In genomic region chr6:22026358-22026673, GRCm38 (mm10) we compare ENCODE assay signal across 8 mouse cellular contexts. TPM values are rescaled to one million over a fixed set of nuclear protein-coding genes. Genes with fewer than 3 reads are reported as not detected.
A peak's percentile ranks its signal among the peaks of the same experiment; 100 is the strongest.
DNase-seq lines count a peak whose midpoint lies in the region; ATAC-seq lines count a peak whose summit lies in the region.

No protein-coding gene starts in this region.

- H3K36me3 ChIP-seq in heart, embryonic 12.5 days = no peaks in the 10 kb centered on the region
- no peaks in the 10 kb centered on the region for H3K36me3 ChIP-seq in hindbrain, embryonic 14.5 days (replicated peaks; ENCODE audit: control insufficient read depth, insufficient read depth)
- no peaks in the 10 kb centered on the region for H3K36me3 ChIP-seq in midbrain, embryonic 10.5 days

- no peak for DNase-seq in heart, postnatal 25 days (ENCODE audit: low spot score)
- peak; percentile 59 for DNase-seq in embryo, embryonic 9.5 days (ENCODE audit: extremely low spot score)
- no peak for DNase-seq in hindbrain, embryonic 14.5 days (ENCODE audit: low spot score)
- no peak for DNase-seq in midbrain, embryonic 10.5 days (ENCODE audit: low spot score)
- no peak for DNase-seq in c-Kit-positive CD71-positive TER-119-positive erythroid progenitor cells, embryonic 14.5 days (ENCODE audit: low spot score)
- no peak for DNase-seq in layer of hippocampus, adult 9-10 months (ENCODE audit: low spot score)
- DNase-seq in adrenal gland, postnatal 14 days = no peak

- no peak overlapping the region for H3K9ac ChIP-seq in heart, embryonic 12.5 days
- H3K9ac ChIP-seq in hindbrain, embryonic 14.5 days = no peak overlapping the region

- peak overlapping the region; percentile 28; the same call in 1 of the 2 replicates for H3K4me2 ChIP-seq in heart, embryonic 12.5 days
- H3K4me2 ChIP-seq in hindbrain, embryonic 14.5 days (replicated peaks) = peak overlapping the region; percentile 49

- WGBS in heart, embryonic 12.5 days = 47% methylated on average over 4 of the region's 4 CpGs
- WGBS in hindbrain, embryonic 14.5 days = 18% methylated on average over 4 of the region's 4 CpGs
- 33% methylated on average over 4 of the region's 4 CpGs for WGBS in midbrain, embryonic 10.5 days

- ATAC-seq in heart, embryonic 12.5 days (ENCODE audit: insufficient number of reproducible peaks, low FRiP score) = no peak
- no peak for ATAC-seq in hindbrain, embryonic 14.5 days (ENCODE audit: low FRiP score)

- intact Hi-C loops in heart, postnatal 25 days (cut with DNase I) = no loop called here

- peaks cover 5% of the 10 kb centered on the region for H3K4me1 ChIP-seq in heart, embryonic 12.5 days (replicated peaks)
- peaks cover 5% of the 10 kb centered on the region for H3K4me1 ChIP-seq in hindbrain, embryonic 14.5 days (replicated peaks; ENCODE audit: control insufficient read depth, insufficient read depth, low read length)
- peaks cover 13% of the 10 kb centered on the region for H3K4me1 ChIP-seq in midbrain, embryonic 10.5 days

- H3K27me3 ChIP-seq in heart, embryonic 12.5 days (replicated peaks) = no peaks in the 10 kb centered on the region
- no peaks in the 10 kb centered on the region for H3K27me3 ChIP-seq in hindbrain, embryonic 14.5 days (ENCODE audit: control insufficient read depth, insufficient read depth, low read length)
- no peaks in the 10 kb centered on the region for H3K27me3 ChIP-seq in midbrain, embryonic 10.5 days (ENCODE audit: low read depth, poor library complexity, severe bottlenecking)

- no peak overlapping the region for H3K4me3 ChIP-seq in heart, embryonic 12.5 days
- peak overlapping the region; percentile 18 for H3K4me3 ChIP-seq in hindbrain, embryonic 14.5 days (replicated peaks; ENCODE audit: low read length)
- H3K4me3 ChIP-seq in midbrain, embryonic 10.5 days = peak overlapping the region; percentile 29

- no peaks in the 10 kb centered on the region for H3K9me3 ChIP-seq in heart, embryonic 12.5 days (replicated peaks)
- no peaks in the 10 kb centered on the region for H3K9me3 ChIP-seq in hindbrain, embryonic 14.5 days (ENCODE audit: control insufficient read depth, low read length)
- H3K9me3 ChIP-seq in midbrain, embryonic 10.5 days (replicated peaks) = no peaks in the 10 kb centered on the region

- peak overlapping the region; percentile 57 for H3K27ac ChIP-seq in heart, embryonic 12.5 days (ENCODE audit: poor library complexity, severe bottlenecking)
- peak overlapping the region; percentile 14; the same call in 1 of the 2 replicates for H3K27ac ChIP-seq in hindbrain, embryonic 14.5 days
- H3K27ac ChIP-seq in midbrain, embryonic 10.5 days (replicated peaks) = peak overlapping the region; percentile 52; the same call in 1 of the 2 replicates

RNA-seq across cellular contexts. Expression of gene Cped1, which starts 40.6 kb away (rescaled TPM):
- 5.2 and 6.0 TPM in 2 replicates for polyA plus RNA-seq in heart, embryonic 12.5 days (2016; fragmentation: Nextera tagmentation; extraction: Ambion mirVana)
- total RNA-seq in heart, postnatal 25 days (2021) = 10 to 100 TPM; 18.0 to 22.8 TPM
- polyA plus RNA-seq in hindbrain, embryonic 14.5 days (2014; fragmentation: Nextera tagmentation; extraction: Ambion mirVana) = 5.0 and 5.4 TPM in 2 replicates
- 10.0 and 10.4 TPM in 2 replicates for polyA plus RNA-seq in midbrain, embryonic 10.5 days (2016; fragmentation: Nextera tagmentation; extraction: Ambion mirVana)
- 31.3 and 35.4 TPM in 2 replicates for total RNA-seq in adrenal gland, postnatal 14 days (2021)
